11 mouse cellular contexts compared by ENCODE assay signal in the genomic region with DNA sequence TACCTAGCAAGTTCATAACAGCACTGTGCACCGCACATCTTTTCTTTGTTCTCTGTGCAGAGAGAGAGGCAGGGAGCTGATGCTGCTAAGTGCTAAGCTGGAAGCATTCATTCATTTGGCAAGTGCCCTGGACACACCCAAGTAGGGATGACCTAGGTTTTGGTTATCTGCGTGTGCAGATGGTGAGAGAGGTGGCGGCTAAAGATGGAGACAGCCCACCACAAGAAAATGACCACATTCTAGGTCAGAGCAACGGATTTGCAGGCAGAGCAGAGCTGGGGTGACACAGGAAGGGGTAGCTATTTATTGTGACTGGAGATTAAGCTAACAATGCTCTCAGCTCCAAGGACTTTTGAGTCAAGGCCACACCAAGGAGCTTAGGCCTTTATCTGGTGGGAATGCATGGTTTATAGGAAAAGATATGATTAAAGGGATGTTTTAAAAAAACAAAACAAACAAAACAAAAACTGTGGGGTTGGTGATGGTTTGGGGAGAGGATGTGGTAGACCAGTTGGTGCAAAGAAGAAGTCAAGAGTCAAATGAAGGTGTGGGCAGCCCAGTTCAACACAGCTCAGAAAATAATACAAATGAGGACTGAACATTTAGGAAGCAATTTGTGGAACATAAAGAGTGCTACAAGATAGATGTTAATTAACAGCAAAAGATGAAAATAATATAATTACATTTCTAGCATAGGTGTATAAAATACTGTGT. TPM values are rescaled to one million over a fixed set of nuclear protein-coding genes. Genes with fewer than 3 reads are reported as not detected.
A peak's percentile ranks its signal among the peaks of the same experiment; 100 is the strongest.
DNase-seq lines count a peak whose midpoint lies in the region; ATAC-seq lines count a peak whose summit lies in the region.
"Had no signal": no experiment of that assay in that cellular context is flagged by ENCODE, and none has a peak within 500 bp of the region (broad histone marks: within the 10 kb centered on the region; RNA-seq: fewer than 3 reads in every experiment).

No protein-coding gene starts in this region.

- H3K9ac ChIP-seq in liver, embryonic 16.5 days (ENCODE audit: low read depth, low read length), result peak overlapping the region; percentile 53

- H3K4me1 ChIP-seq in heart, embryonic 10.5 days, result peaks cover 36% of the 10 kb centered on the region
- H3K4me1 ChIP-seq in liver, embryonic 16.5 days (ENCODE audit: control insufficient read depth, low read depth, low read length), result peaks cover 65% of the 10 kb centered on the region

- peak overlapping the region; percentile 66 for H3K4me2 ChIP-seq in liver, embryonic 16.5 days (ENCODE audit: low read depth, low read length)

- WGBS in heart, embryonic 10.5 days, result 61% methylated on average over 4 of the region's 4 CpGs
- 12% methylated on average over 4 of the region's 4 CpGs for WGBS in liver, embryonic 16.5 days (ENCODE audit: insufficient replicate concordance)

- ATAC-seq in liver, embryonic 16.5 days (ENCODE audit: low read depth), result peak; percentile 98

- peak overlapping the region; percentile 29; the same call in 1 of the 2 replicates for H3K27ac ChIP-seq in heart, embryonic 10.5 days
- peak overlapping the region; percentile 92 for H3K27ac ChIP-seq in liver, embryonic 16.5 days (ENCODE audit: low read length)

- H3K4me3 ChIP-seq in heart, embryonic 10.5 days, result no peak overlapping the region
- peak overlapping the region; percentile 46 for H3K4me3 ChIP-seq in liver, embryonic 16.5 days (ENCODE audit: low read depth, low read length)

- peak; percentile 89 for DNase-seq in heart, embryonic 10.5 days (ENCODE audit: low spot score)
- no peak for DNase-seq in heart, postnatal 10 days
- peak; percentile 44 for DNase-seq in thymus, postnatal 0 days (ENCODE audit: low spot score)
- no peak for DNase-seq in thymus, postnatal 25 days
- DNase-seq in urinary bladder, postnatal 10 days (ENCODE audit: low spot score), result no peak
- no peak for DNase-seq in thymus, postnatal 10 days (ENCODE audit: low spot score in 2 of 2)
- no peak for DNase-seq in kidney, postnatal 4 days
- DNase-seq: kidney, adult 18-20 months; lung, postnatal 4 days; right cerebral cortex, adult 18-20 months had no signal

- no peaks in the 10 kb centered on the region for H3K36me3 ChIP-seq in heart, embryonic 10.5 days
- no peaks in the 10 kb centered on the region for H3K36me3 ChIP-seq in liver, embryonic 16.5 days (ENCODE audit: control insufficient read depth, insufficient read depth)

- H3K9me3 ChIP-seq in heart, embryonic 10.5 days, result no peaks in the 10 kb centered on the region
- H3K9me3 ChIP-seq in liver, embryonic 16.5 days (replicated peaks; ENCODE audit: control insufficient read depth, low read length), result no peaks in the 10 kb centered on the region

- H3K27me3 ChIP-seq in heart, embryonic 10.5 days (ENCODE audit: insufficient read depth, poor library complexity, severe bottlenecking), result no peaks in the 10 kb centered on the region
- H3K27me3 ChIP-seq in liver, embryonic 16.5 days (ENCODE audit: control insufficient read depth, insufficient read depth, low read depth, low read length), result no peaks in the 10 kb centered on the region

- intact Hi-C loops in heart, postnatal 10 days (cut with DNase I), result loop anchor here (5.0 kb wide), 1 partner anchor 49 kb away; a partner anchor contains a TSS

RNA-seq across cellular contexts. Expression of a gene that starts 49.9 kb away (rescaled TPM):
- 22.3 and 31.2 TPM in 2 replicates for polyA plus RNA-seq in heart, embryonic 10.5 days (2016; fragmentation: Nextera tagmentation; extraction: Ambion mirVana)
- 10 to 100 TPM; 26.8 to 27.4 TPM for total RNA-seq in heart, postnatal 10 days (2021)
- 62.4 and 78.6 TPM in 2 replicates for polyA plus RNA-seq in thymus, postnatal 0 days (2015; fragmentation: Nextera tagmentation; extraction: Ambion mirVana)
- polyA plus RNA-seq in liver, embryonic 16.5 days (2015; fragmentation: Nextera tagmentation; extraction: Ambion mirVana), result 17.4 TPM in 2 replicates

Comparison
In these comparisons a context has a peak if more than half of its experiments do, and no peak if none do; other contexts are left out.
1. DNase-seq: peak in heart, embryonic 10.5 days (single experiment) and thymus, postnatal 0 days (single experiment); none in heart, postnatal 10 days (0 of 2), thymus, postnatal 25 days (single experiment), urinary bladder, postnatal 10 days (single experiment), thymus, postnatal 10 days (0 of 2) and kidney, postnatal 4 days (0 of 2).